Mouse (Mus musculus) natural killer cell, adult 2 months (primary cell): ENCODE data around the gene Epb41l1.
"Not testable (repeated sequence)": the region's sequence is repeated elsewhere in the genome, so short reads cannot be mapped to it uniquely, and the experiment has no call there.

Experiments used
- DNase-seq, 2 experiments: peaks; one replicate each; pipeline ENCODE4 v3.0.0; 2022; ENCODE audit warnings: low spot score in 2 of 2

The Epb41l1 gene

DNA sequence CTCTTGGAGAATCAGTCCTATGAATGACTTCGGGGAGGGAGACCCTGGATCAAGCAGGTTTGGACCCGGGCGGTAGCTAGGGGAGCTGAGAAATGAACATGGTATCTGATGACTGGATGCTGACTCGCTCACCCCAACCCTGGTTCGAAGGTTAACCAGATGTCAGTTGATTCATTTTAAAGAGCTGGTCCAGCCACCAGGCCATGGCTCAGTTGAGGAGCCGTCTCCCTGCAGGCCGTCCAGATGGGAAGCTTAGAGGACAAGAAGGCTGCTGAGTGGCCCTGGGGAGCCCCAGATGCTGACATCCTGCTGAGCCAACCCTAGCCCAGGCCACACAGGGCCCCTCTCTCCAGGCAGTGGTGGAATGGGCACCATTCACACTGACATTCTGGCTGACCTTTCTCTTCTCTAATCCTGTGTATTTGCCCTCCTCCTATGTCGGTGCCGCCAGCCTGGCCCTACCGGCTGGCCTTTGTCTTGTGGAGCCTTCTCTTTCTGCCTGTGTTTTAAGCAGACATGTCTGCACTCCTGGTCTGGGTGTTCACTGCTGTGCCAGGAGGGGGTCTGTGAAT is 67.0 kb downstream of the Epb41l1 start:
- no peak for DNase-seq

DNA sequence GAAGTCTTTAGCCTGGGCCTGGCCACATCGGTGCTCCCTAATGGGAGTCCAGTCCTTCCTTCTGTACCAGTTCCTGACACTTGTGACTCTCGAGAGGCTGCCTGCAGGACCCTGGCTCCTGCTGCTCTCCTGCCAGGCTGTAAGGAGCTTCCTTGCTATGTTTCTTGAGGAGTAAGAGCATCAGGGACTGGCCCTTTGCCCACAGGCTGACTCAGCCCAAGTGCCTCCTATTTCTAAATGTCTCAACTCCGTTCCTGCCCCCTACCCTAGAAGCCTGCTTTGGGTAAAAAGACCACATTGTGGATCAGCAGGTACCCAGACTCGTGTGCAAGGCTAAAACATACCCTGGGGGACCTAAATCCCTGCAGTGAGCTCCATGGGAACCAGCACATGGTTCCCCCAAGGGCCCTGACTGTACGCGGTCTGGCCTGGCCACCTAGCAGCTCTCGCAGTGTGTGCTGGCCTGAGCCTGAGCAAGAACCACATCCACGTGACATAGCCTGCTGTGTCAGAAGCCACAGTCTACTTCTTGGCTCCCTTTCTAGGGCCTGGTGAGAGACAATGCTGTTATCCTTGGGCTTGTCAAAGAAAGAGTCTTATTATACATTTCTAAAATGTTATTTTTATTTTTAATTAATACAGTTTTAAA is 67.6 kb downstream of the Epb41l1 start:
- DNase-seq = no peak

DNA sequence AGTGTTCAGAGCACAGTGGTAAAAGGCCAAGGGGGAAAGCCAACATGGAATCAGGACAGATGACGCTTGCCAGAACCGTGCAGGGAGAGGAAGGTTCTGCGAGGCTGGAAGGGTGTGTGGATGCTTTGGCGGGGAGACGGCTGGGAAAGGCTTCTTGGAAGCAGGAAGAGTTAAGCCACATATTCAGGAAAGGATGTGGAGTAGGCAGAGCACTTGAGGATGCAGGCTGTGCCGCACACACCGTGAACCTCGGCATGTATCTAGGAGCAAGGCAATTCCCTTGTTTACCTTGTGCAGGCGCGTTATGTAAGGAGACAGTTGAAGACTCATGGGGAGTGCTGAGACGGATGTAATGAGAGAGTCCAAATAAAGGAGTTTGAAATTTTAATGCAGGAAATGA is 69.5 kb downstream of the Epb41l1 start:
- no peak for DNase-seq

DNA sequence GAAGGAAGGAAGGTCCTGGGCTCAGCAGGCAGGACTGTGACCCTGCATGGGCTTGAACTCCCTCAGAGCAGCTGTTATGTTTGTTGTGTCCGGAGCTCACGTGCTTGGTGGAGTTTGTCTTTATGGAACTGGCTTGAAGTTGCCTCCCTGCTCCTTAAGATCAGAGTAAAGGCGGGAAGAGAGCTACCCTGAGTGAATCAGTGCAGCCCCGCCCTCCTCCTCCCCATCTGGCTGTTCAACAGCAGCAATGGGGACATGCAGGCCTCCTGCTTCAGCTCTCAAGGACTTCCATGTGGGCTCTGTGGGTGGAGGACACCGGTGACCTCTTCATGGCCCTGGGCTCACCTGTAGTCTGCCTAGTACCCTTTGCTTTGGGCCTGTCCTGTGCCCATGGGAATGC is 71.1 kb downstream of the Epb41l1 start:
- no peak for DNase-seq

DNA sequence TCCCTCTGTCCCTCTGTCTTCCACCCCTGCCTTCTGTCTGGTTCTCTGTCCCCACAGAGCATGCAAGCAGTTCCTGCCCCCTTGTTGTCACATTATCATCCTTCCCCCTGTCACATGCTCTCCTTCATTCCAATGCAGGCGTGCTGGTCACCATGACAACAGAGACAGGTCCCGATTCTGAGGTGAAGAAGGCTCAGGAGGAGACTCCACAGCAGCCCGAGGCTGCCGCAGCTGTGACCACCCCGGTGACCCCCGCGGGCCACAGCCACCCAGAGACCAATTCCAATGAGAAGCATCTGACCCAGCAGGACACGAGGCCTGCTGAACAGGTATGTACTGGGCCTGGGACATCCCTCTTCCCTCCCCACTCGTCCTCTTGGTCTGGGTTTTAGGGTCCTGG is 73.1 kb downstream of the Epb41l1 start:
- no peak for DNase-seq

DNA sequence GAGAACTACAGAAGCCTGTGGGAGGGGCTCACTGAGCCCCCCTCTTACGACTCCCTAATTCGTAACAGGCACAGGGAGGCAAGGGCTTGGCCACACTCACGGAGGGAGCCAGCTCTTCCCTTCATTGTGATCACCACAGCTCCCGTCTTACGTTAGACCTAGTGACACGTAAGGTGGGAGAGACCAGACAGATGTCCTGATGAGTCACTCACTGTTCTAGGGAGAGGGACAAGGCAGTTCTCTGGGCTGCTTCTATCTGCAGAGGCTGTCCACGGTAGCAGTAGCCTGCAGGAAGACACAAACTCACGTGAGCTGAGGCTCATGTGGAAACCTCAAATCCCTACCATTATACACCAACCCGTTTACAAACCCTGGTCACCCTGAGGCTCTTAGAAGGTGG is 73.8 kb downstream of the Epb41l1 start:
- no peak for DNase-seq

DNA sequence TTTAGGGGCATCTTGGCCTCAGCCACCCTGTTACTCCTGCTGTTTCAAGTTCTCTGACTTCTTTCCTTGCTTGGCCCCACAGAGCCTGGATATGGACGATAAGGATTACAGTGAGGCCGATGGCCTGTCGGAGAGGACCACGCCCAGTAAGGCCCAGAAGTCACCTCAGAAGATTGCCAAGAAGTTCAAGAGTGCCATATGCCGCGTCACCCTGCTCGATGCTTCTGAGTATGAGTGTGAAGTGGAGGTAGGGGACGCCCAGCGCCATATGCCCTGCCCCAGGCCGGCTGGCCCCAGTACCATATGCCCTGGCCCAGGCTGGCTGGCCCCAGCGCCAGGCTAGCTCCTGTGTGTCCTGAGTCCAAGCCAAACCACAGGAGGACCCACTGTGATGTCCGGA is 74.2 kb downstream of the Epb41l1 start:
- DNase-seq = no peak

DNA sequence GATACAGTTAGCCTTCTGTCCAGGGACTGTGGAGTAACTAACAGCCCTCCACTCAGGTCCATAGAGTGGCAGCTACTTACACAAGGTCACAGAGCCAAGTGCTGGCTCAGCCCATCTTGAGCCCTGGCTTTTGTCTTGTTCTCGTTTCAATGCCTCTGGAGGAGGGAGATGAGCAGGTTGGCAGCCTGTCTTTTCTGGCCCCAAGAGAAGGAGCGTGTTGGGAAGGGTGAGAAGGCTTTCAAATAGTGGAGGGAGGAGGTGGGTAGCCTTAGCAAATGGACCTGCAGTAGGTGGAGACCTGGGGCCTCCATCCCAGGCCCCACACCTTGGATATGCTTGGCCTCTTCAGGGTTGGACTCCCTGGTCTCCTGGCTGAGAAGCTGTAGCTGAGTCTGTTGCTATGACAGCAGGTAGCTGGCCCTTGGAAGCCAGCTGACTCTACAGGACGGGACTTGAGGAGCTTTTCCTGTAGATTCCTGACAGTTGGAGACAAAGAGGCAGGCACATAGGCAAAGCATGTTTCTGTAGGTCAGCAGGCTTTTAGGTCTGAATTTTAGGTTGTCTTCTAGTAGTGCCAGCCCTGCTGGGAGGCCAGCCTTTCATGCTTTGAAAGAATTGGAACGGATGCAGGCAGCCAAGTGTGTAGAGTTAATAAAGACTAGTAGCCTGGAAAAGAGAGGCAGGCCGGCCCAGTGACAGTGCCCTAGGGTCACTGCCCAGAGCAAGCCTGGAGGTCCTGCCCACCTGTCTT is 76.3 kb downstream of the Epb41l1 start:
- DNase-seq = no peak

DNA sequence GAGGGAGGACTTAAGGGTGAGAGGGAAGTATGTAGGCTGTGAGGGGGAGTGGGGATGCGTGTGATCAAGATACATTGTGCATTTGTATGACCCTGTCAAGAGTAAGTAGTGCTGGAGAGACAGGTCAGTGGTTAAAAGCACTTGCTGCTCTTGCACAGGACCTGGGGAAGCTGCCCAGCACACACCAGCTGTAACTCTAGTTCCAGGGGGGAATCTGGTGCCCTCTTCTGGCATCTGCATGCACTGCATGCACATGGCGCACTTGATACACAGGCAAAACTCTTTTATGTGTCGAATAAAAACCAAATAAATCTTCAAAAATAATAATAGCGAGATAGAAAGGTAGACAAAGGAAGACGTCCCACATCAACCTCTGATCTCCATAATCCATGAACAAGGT is 77.2 kb downstream of the Epb41l1 start:
- no peak for DNase-seq

DNA sequence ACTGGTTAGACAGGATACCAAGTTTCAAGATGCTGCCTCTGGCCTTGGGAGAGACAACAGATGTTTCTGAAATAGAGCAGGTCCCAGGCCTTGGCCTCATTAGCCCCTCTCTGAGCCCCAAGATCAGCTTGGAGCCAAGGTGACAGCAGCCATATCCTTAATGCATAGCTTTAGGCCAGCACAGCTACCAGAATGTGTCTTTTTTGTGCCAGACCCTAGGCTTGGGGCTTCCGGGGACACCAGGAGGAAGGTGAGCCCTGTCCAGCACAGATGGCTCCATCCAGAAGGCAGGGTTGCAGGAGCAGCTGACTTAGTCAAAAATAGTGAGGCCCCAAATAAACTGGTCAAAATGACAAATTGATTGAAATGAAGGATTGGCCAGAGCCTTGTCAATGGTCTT is 80.3 kb downstream of the Epb41l1 start:
- no peak for DNase-seq

DNA sequence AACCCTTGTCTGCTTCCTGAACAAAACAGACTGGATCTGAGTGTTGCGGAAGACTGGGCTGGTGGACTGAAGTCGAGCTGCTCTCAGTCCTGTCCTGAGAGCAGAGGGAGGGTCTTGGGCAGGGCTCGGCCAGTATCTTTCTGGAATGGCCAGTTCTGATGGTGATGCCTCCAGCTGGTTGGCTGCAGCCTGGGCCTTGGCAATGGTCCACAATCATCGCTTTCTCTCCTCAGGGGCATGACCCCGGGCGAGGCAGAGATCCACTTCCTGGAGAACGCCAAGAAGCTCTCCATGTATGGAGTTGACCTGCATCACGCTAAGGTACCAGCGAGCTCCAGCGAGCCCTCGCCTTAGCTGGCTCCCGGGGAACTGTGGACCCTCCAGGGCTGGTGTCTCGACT is 84.8 kb downstream of the Epb41l1 start:
- DNase-seq = no peak

DNA sequence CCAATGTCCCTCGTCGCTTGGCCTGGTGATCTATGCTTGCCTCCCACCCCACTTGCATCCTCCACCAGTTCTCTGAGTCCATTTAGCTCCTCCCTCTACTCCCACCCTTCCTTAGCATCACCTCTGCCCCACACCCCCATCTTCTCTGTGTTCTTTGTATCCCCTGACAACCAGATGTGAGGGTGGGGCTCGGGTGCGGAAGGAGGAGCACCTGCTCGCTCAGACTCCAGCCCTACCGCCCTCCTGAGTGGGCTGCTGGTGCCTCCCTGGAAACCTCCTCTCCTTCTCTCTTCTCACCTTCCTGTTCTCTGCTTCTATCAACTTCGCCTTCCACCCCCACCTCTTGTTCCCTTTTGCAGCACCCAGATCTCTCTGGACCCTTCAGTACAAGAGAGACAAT is 91.3 kb downstream of the Epb41l1 start:
- no peak for DNase-seq

DNA sequence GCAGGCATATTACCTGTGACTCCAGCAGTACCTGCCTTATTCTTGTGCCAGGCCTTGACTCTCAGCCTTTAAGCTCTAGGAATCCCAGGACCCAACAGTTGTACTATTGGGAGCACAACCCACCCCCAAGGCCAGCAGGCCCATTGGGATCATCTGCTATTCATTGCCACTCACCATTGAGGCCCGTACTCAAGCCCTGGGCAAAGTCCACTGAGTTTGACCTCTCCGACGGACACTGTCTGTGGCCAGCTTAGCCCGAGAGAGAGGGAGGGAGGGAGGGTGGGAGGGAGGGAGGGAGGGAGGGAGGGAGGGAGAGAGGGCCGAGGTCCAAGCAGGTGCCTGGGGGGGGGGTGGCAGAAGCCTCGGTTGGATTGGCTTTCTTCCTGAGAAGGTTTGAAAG is 91.9 kb downstream of the Epb41l1 start:
- no peak for DNase-seq

DNA sequence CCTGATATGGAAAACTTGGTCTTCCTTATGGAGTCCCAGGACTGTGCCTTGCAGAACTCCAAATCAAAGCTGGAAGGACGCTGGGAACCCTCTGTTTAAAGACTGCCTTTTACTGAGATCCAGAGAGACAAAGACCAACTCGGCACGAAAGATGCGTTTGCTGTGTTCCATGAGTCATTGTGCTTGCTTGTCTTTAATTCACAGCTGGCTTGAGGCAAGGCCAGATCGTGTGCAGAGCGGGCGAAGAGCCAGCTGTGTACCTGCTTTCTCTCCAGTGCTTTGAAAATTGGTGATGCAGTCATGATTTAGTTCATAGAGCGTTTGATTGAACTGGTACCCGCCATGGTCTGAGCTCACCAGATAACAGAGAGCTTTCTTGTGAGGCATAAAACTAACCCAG is 94.4 kb downstream of the Epb41l1 start:
- no peak for DNase-seq

DNA sequence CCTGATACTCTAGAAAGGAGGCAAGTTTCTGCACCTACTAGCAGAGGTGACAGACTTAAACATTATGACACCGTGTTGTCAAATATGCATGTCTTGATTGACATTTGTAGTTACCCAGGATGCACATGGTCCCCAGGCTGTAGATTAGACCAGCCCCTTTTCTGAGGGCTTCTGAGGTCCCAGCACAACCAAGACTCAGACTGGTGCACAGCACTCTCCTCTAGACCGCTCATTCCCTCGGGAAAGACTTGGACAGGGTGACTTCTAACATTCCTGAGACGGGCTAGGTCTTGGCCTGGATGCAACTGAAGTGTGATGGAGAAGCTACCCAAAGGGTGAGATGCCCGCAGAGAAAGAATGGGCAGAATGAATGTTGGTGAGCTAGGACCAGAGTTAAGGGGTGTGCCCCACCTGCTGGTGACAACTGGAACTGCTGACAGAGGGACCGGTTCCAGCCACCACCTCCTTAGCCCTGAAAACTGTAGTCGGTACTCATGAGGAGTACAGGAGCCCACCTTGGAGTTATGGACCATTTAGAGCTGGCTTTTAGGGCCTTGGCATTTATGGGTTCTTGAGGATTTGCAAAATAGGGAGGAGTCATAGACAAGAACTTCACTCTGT is 95.0 kb downstream of the Epb41l1 start:
- DNase-seq = peak; percentile 42 to 51

DNA sequence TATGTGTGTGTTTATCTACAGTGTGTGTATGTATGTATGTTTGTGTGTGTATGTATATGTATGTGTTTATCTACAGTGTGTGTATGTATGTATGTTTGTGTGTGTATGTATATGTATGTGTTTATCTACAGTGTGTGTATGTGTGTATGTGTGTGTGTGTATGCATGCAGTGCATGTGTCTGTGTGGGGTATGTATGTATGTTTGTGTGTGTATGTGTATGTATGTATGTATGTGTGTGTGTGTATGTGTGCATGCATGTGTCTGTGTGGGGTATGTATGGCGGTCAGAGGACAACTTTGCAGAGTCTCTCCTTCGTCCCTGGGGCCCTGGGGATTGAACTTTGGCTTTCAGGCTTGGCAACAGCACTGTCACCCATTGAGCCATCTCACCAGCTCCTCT is 96.0 kb downstream of the Epb41l1 start:
- DNase-seq = not testable (repeated sequence)

DNA sequence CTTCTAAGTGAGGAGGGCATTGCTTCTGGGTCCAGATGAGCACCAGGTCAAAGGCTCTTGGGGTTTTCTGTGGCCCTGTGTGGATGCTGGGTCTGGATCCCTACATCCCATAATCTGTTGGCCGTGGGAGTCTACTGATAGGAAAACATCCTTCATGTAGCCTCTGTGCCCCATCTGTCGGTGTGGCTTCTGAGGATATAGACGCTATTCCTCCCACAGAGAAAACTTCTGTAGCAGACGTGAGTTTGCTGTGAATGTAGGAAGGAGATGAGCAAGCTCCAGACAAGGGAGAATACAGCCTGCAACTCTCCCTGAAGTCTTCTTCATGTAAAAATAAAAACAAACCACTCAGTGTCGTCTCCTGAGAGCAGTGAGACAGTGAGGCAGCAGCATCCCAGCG is 97.6 kb downstream of the Epb41l1 start:
- DNase-seq = no peak

DNA sequence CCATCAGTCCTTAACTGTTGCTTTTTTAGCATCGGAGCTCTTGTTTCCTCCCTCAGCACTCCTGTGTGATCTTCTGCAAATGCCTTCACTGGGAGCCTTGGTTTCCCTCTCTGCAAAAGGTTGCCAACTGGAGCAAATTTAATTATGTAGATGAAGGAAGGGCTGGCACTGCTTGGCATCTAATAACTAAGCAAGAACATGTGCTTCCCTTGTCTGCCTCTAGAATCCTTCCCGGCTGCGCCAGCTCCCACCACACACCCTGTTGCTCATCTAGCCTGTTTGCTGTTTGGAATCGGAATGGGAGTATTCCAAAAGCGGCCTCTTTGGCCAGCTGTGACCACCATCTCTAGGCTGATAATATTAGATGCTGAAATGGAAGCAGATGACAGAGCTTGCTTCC is 98.9 kb downstream of the Epb41l1 start:
- DNase-seq = no peak

DNA sequence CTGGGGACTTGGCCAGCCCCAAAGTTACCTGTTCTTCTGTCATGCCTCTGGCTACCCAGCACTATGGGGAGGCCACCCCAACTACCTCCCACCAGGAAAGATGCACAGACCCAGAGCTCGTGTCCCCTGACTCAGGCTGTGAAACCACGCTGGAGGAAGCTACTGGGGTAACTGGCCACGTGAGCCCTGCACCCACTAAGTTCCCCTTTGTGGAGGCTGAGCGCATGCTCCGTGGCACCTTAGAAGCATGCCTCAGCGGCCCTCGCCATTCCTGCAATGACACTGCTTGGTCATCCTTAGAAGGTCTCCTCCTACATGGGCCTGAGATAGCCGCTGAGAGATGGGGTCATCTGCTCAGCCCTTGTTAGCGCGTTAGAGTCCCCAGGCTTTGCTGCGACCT is 102.3 kb downstream of the Epb41l1 start:
- peak in 1 of 2 experiments; percentile 7 for DNase-seq

DNA sequence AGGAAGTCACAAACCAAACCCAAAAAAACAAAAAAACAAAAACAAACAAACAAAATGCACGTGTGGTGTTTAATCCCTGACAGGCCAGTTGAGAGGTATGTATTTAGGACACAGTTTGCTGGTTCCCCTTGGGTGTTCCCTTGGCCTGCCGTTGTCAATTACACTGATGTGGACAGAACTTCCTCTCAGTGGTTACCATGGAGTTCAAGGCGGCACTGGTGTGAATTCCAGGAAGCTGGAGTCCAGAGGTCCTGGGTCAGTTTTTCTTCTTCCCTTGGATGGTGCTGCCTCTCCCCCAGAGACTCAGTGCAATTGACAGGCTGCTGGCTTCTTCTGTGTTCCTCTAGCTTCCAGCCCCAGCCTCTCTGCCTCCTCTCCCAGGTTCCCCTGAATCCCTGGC is 103.4 kb downstream of the Epb41l1 start:
- no peak for DNase-seq

DNA sequence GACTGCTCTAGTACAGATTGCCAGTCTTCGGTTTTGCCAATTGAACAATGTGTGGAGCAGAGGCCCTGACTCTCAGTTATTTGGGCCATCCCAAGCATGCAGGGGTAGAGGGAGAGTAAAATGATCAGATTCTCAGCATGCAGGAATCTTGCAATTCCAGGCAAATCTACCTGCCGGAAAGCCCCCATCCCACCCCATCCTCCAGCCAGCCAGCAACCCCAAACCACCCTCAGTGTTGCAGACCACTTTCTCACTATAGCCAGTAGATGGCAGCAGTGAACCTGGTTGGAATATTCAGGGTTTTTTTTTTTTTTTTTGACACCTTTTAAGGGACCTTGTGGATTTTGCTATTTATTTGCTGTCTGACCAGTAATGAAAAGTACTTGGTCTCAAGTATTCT is 109.0 kb downstream of the Epb41l1 start:
- DNase-seq = peak in 1 of 2 experiments; percentile 25

DNA sequence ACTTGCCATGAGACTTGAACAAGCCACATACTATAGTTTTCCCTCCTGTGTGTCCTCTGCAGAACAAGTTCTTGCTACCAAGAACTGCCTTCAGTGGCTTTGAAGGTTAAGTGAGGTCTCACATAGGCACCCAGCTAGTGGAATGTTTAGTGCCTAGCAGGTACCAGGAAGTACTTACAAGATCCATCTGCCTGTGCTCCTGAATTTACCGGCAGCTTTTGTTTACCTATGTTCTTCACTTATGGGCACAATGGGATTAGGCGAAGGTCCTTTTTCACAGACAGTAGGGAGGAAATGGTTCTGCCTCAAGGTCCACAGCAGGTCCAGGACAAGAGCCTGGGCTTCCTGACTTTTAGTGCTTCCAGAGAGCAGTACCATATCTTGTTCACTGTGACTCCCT is 112.5 kb downstream of the Epb41l1 start:
- no peak for DNase-seq
